Mouse (Mus musculus): ENCODE measurements around the gene Arnt. TPM values are rescaled to one million over a fixed set of nuclear protein-coding genes. Genes with fewer than 3 reads are reported as not detected.
"Not testable (repeated sequence)": the region's sequence is repeated elsewhere in the genome, so short reads cannot be mapped to it uniquely, and the experiment has no call there.

Arnt gene
- polyA plus RNA-seq, 1 experiment from 2014 or later: 42.5 TPM

DNA sequence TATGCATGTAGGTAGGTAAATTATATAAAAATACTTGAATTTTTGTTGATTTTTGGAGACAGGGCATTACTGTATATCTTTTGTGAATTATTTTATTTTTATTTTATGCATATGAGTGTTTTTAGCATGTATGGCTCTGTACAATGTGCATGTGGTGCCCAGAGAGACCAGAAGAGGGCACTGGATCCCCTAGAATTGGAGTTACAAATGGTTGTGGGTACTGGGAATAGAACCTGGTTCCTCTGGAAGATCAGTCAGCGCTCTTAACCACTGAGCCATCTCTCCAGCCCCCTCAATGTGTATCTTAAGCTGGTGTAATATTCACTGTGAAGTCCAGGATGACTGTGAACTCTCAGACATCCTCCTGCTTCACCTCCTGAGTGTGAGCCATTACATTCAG, 100.7 kb downstream of the Arnt start:
- no peak for ATAC-seq (replicated peaks; ENCODE audit: low FRiP score)
- no peaks in the 10 kb centered on the region for H3K9me3 ChIP-seq (replicated peaks)

DNA sequence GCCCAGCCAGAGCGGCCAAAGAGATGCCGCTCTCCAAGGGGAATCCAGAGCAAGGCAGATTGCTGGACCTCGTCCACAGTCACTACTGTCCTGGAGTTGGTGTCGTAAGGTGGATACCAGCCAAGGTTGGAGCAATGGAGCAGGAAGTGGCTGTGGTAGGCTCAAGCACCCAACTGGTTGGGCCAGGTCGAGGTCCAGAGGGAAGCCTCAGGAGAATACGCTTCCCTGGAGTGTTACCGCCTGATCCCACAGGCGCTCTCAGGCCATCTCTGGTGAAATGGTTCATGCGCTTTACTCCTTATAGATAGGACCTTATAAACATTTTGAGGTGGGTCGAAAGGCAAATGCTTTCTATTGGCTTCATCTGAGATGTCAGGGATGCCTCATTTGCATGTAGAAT, 104.7 kb downstream of the Arnt start:
- no peaks in the 10 kb centered on the region for H3K36me3 ChIP-seq
- no peaks in the 10 kb centered on the region for H3K9me3 ChIP-seq (replicated peaks)
- ATAC-seq (replicated peaks; ENCODE audit: low FRiP score): no peak
- H3K4me2 ChIP-seq: no peak overlapping the region
- H3K4me1 ChIP-seq: no peaks in the 10 kb centered on the region
- 87% methylated on average over 10 of the region's 10 CpGs for WGBS
- H3K4me3 ChIP-seq (replicated peaks): no peak overlapping the region
- no peaks in the 10 kb centered on the region; the same call in 1 of the 2 replicates for H3K27me3 ChIP-seq
- H3K27ac ChIP-seq: no peak overlapping the region
- no peak overlapping the region for H3K9ac ChIP-seq

More for the DNA sequence above, 100.7 kb downstream of the Arnt start:
- H3K4me3 ChIP-seq (replicated peaks): no peak overlapping the region
- H3K4me1 ChIP-seq: no peaks in the 10 kb centered on the region
- no peak overlapping the region for H3K4me2 ChIP-seq
- H3K27ac ChIP-seq: no peak overlapping the region
- no peak overlapping the region for H3K9ac ChIP-seq
- H3K27me3 ChIP-seq: no peaks in the 10 kb centered on the region
- 73% methylated on average over 1 of the region's 1 CpGs for WGBS
- H3K36me3 ChIP-seq: no peaks in the 10 kb centered on the region

DNA sequence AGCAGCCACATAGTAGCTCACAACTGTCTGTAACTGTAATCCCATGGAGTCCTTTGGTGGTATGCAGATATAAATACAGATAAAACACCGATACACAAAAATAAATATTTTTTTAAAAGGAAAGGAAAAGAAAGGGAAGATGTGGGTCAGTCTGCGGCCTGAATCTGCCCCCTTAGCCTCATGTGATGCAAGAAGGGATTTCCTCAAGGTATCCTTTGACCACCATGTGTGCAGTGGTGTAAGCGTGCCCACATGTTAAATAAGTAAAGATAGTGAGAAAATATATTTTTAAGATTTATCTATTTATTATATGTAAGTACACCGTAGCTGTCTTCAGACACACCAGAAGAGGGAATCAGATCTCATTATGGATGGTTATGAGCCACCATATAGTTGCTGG, 105.6 kb downstream of the Arnt start:
- no peaks in the 10 kb centered on the region; the same call in 1 of the 2 replicates for H3K27me3 ChIP-seq
- H3K4me3 ChIP-seq (replicated peaks): no peak overlapping the region
- H3K9ac ChIP-seq: no peak overlapping the region
- ATAC-seq (replicated peaks; ENCODE audit: low FRiP score): no peak
- H3K36me3 ChIP-seq: no peaks in the 10 kb centered on the region
- H3K4me2 ChIP-seq: no peak overlapping the region
- no peaks in the 10 kb centered on the region for H3K9me3 ChIP-seq (replicated peaks)
- WGBS: 93% methylated on average over 4 of the region's 4 CpGs
- H3K4me1 ChIP-seq: no peaks in the 10 kb centered on the region
- H3K27ac ChIP-seq: no peak overlapping the region

DNA sequence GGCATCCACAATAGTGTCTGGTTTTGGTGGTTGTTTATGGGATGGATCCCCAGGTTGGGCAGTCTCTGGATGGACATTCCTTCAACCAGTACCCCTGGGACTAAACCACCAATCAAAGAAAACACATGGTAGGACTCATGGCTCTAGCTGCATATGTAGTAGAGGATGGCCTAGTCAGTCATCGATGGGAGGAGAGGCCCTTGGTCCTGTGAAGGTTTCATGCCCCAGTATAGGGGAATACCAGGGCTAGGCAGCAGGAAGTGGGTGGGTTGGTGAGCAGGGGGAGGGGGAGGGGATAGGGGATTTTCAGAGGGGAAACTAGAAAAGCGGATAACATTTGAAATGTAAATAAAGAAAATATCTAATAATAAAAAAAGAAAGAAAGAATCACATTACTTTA, 107.0 kb downstream of the Arnt start:
- ATAC-seq (replicated peaks; ENCODE audit: low FRiP score); H3K4me2 ChIP-seq; H3K4me1 ChIP-seq; H3K9me3 ChIP-seq (replicated peaks); H3K36me3 ChIP-seq; H3K4me3 ChIP-seq (replicated peaks); H3K27me3 ChIP-seq; H3K9ac ChIP-seq; H3K27ac ChIP-seq: not testable (repeated sequence)
- WGBS: 76% methylated on average over 2 of the region's 2 CpGs

DNA sequence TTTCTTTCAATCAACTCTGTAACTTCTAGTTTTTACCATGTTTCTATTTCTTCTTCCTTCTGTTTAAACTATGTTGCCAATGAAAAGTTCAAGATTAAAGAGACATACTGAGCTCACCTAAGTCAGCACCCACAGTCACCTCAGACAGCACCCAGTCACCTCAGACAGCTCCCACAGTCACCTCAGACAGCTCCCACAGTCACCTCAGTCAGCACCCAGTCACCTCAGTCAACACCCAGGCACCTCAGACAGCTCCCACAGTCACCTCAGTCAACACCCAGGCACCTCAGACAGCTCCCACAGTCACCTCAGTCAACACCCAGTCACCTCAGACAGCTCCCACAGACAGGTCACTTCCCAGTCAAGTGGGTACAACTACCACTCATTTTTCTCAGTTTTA, 108.0 kb downstream of the Arnt start:
- ATAC-seq (replicated peaks; ENCODE audit: low FRiP score): no peak
- H3K4me3 ChIP-seq (replicated peaks): no peak overlapping the region
- no peak overlapping the region for H3K4me2 ChIP-seq
- H3K27ac ChIP-seq: no peak overlapping the region
- H3K4me1 ChIP-seq: no peaks in the 10 kb centered on the region
- H3K9ac ChIP-seq: no peak overlapping the region
- H3K9me3 ChIP-seq (replicated peaks): no peaks in the 10 kb centered on the region
- H3K27me3 ChIP-seq: no peaks in the 10 kb centered on the region; the same call in 1 of the 2 replicates
- H3K36me3 ChIP-seq: no peaks in the 10 kb centered on the region

DNA sequence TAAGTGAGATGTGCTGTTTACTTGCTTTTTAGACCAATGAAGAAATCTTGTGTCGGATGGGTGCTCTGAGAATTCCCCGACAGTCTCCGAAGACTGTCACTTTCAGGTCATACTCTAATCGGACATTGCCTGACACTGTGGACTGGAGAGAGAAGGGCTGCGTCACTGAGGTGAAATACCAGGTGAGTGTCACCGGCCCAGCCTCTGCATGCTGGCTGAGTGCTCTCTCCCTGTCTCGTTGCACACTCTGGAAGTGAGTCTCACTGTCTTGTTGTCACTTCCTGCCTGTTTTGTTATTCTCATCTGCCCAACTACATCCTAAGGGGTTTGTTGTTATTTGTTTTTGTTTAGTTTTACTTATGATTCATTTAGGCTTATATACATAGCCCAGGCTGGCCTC, 108.8 kb downstream of the Arnt start:
- Histone ChIP-seq H3K4me3 (replicated peaks) (no peak overlapping the region), H3K27me3 (no peaks in the 10 kb centered on the region; the same call in 1 of the 2 replicates), H3K36me3 (no peaks in the 10 kb centered on the region), H3K9me3 (replicated peaks) (no peaks in the 10 kb centered on the region; the same call in 1 of the 2 replicates), H3K9ac (no peak overlapping the region), H3K27ac (no peak overlapping the region), H3K4me2 (no peak overlapping the region), H3K4me1 (no peaks in the 10 kb centered on the region)
- no peak for ATAC-seq (replicated peaks; ENCODE audit: low FRiP score)
- 74% methylated on average over 7 of the region's 7 CpGs for WGBS

Other genes starting within 250 kb of the Arnt start
- gene Gabpb2, start 216.5 kb upstream of the Arnt start, polyA plus RNA-seq (2015; fragmentation: Nextera tagmentation; extraction: Ambion mirVana): 10.0 and 10.6 TPM in 2 replicates
- 87.4 and 92.0 TPM in 2 replicates for gene Cdc42se1, start 205.7 kb upstream of the Arnt start, polyA plus RNA-seq (2015; fragmentation: Nextera tagmentation; extraction: Ambion mirVana)
- gene Mllt11, start 202.2 kb upstream of the Arnt start, polyA plus RNA-seq (2015; fragmentation: Nextera tagmentation; extraction: Ambion mirVana): 12.9 and 16.0 TPM in 2 replicates
- gene Gm128, start 192.8 kb upstream of the Arnt start, polyA plus RNA-seq (2015; fragmentation: Nextera tagmentation; extraction: Ambion mirVana): 0.50 and 0.53 TPM in 2 replicates
- 1.2 and 1.4 TPM in 2 replicates for gene Bnipl, start 183.2 kb upstream of the Arnt start, polyA plus RNA-seq (2015; fragmentation: Nextera tagmentation; extraction: Ambion mirVana)
- gene Mindy1, start 153.0 kb upstream of the Arnt start, polyA plus RNA-seq (2015; fragmentation: Nextera tagmentation; extraction: Ambion mirVana): 39.2 and 46.2 TPM in 2 replicates
- 21.6 and 22.5 TPM in 2 replicates for gene Prune1, start 152.3 kb upstream of the Arnt start, polyA plus RNA-seq (2015; fragmentation: Nextera tagmentation; extraction: Ambion mirVana)
- gene Anxa9, start 127.2 kb upstream of the Arnt start, polyA plus RNA-seq (2015; fragmentation: Nextera tagmentation; extraction: Ambion mirVana): 6.2 and 6.5 TPM in 2 replicates
- gene Cers2, start 119.6 kb upstream of the Arnt start, polyA plus RNA-seq (2015; fragmentation: Nextera tagmentation; extraction: Ambion mirVana): 169 and 181 TPM in 2 replicates
- 42.6 and 45.2 TPM in 2 replicates for gene Setdb1, start 77.2 kb upstream of the Arnt start, polyA plus RNA-seq (2015; fragmentation: Nextera tagmentation; extraction: Ambion mirVana)
- gene 4930558C23Rik, start 31.5 kb upstream of the Arnt start, polyA plus RNA-seq (2015; fragmentation: Nextera tagmentation; extraction: Ambion mirVana): 0.23 TPM in 1 of 2 replicates, not detected in the other
- gene Ctsk, start 64.9 kb downstream of the Arnt start, polyA plus RNA-seq (2015; fragmentation: Nextera tagmentation; extraction: Ambion mirVana): 9.4 and 43.4 TPM in 2 replicates
- 12.7 and 14.6 TPM in 2 replicates for gene Ctss, start 92.4 kb downstream of the Arnt start, polyA plus RNA-seq (2015; fragmentation: Nextera tagmentation; extraction: Ambion mirVana)
- gene Hormad1, start 125.3 kb downstream of the Arnt start, polyA plus RNA-seq (2015; fragmentation: Nextera tagmentation; extraction: Ambion mirVana): not detected in 2 replicates
- 31.2 and 33.9 TPM in 2 replicates for gene Golph3l, start 154.5 kb downstream of the Arnt start, polyA plus RNA-seq (2015; fragmentation: Nextera tagmentation; extraction: Ambion mirVana)
- 71.1 and 73.2 TPM in 2 replicates for gene Ensa, start 190.6 kb downstream of the Arnt start, polyA plus RNA-seq (2015; fragmentation: Nextera tagmentation; extraction: Ambion mirVana)
- 51.2 and 54.4 TPM in 2 replicates for gene Mcl1, start 224.4 kb downstream of the Arnt start, polyA plus RNA-seq (2015; fragmentation: Nextera tagmentation; extraction: Ambion mirVana)